Mouse (Mus musculus) intestine, embryonic 16.5 days (tissue): ENCODE results near the gene Apol7a. TPM values are rescaled to one million over a fixed set of nuclear protein-coding genes. Genes with fewer than 3 reads are reported as not detected.
A peak's percentile ranks its signal among the peaks of the same experiment; 100 is the strongest.

ENCODE experiments used
- ATAC-seq: fragments of 200-750 bp; cut with Nextera tagmentation; 2 replicates; pipeline ENCODE4 v1.8.0; 2017; ENCODE audit warnings: moderate TSS enrichment, moderate library complexity
- H3K27ac ChIP-seq: fragments of 300-500 bp; sonication (generic); 2 replicates; pipeline ENCODE4 v1.5.1; 2014; ENCODE audit warnings: mild to moderate bottlenecking, low read length
- H3K27me3 ChIP-seq: fragments of 300-500 bp; sonication (generic); replicated peaks from 2 replicates; pipeline ENCODE4 v1.6.1; 2014; ENCODE audit warnings: low read length, control low read depth, mixed read lengths; ENCODE audit not compliant: control insufficient read depth, insufficient read depth
- H3K36me3 ChIP-seq: fragments of 300-500 bp; sonication (generic); 2 replicates; pipeline ENCODE4 v1.6.1; 2014; ENCODE audit warnings: low read length, control low read depth; ENCODE audit not compliant: control insufficient read depth, insufficient read depth
- H3K4me1 ChIP-seq: fragments of 300-500 bp; sonication (generic); 2 replicates; pipeline ENCODE4 v1.6.1; 2014; ENCODE audit warnings: low read length, control low read depth, mixed read lengths; ENCODE audit not compliant: control insufficient read depth, insufficient read depth
- H3K4me2 ChIP-seq: fragments of 300-500 bp; sonication (generic); 2 replicates; pipeline ENCODE4 v1.6.1; 2014; ENCODE audit warnings: low read depth, low read length, control low read depth
- H3K4me3 ChIP-seq: fragments of 300-500 bp; sonication (generic); 2 replicates; pipeline ENCODE4 v1.5.1; 2014; ENCODE audit warnings: mild to moderate bottlenecking, low read length
- H3K9ac ChIP-seq: fragments of 300-500 bp; sonication (generic); 2 replicates; pipeline ENCODE4 v1.6.1; 2014; ENCODE audit warnings: low read depth, low read length
- H3K9me3 ChIP-seq: fragments of 300-500 bp; sonication (generic); 2 replicates; pipeline ENCODE4 v1.6.1; 2016; ENCODE audit warnings: low read length, control low read depth; ENCODE audit not compliant: control insufficient read depth
- WGBS: fragments of 180-500 bp; shearing (Covaris S2); extraction: QIAGEN DNeasy Blood & Tissue Kit; methylation state at CpG from one replicate; pipeline ENCODE4 v1.1.7; 2014; 5-methylcytosine and 5-hydroxymethylcytosine counted together
- polyA plus RNA-seq: library from polyadenylated mRNA; unstranded; fragments of >200 nt; fragmentation: Nextera tagmentation; extraction: Ambion mirVana; gene quantifications from 2 replicates; pipeline ENCODE4 v1.2.1, GENCODE M21; 2015

Gene Apol7a
- polyA plus RNA-seq, 1 experiment from 2014 or later = 12.5 TPM

GRCm38 (mm10) chr15:77381481-77381880 is 17.4 kb downstream of the Apol7a start:
- Histone ChIP-seq H3K9me3 (no peaks in the 10 kb centered on the region), H3K36me3 (no peaks in the 10 kb centered on the region), H3K27me3 (no peaks in the 10 kb centered on the region), H3K4me3 (no peak overlapping the region), H3K27ac (no peak overlapping the region), H3K4me1 (peaks cover 5% of the 10 kb centered on the region), H3K9ac (no peak overlapping the region), H3K4me2 (no peak overlapping the region)
- no peak for ATAC-seq
- WGBS = 80% methylated on average over 6 of the region's 6 CpGs

GRCm38 (mm10) chr15:77379921-77380320 is 19.0 kb downstream of the Apol7a start:
- Histone ChIP-seq H3K4me3 (no peak overlapping the region), H3K36me3 (no peaks in the 10 kb centered on the region), H3K27me3 (no peaks in the 10 kb centered on the region), H3K4me2 (no peak overlapping the region), H3K9me3 (no peaks in the 10 kb centered on the region), H3K27ac (no peak overlapping the region), H3K9ac (no peak overlapping the region), H3K4me1 (peaks cover 5% of the 10 kb centered on the region)
- ATAC-seq = no peak
- WGBS = 37% methylated on average over 4 of the region's 4 CpGs

DNA sequence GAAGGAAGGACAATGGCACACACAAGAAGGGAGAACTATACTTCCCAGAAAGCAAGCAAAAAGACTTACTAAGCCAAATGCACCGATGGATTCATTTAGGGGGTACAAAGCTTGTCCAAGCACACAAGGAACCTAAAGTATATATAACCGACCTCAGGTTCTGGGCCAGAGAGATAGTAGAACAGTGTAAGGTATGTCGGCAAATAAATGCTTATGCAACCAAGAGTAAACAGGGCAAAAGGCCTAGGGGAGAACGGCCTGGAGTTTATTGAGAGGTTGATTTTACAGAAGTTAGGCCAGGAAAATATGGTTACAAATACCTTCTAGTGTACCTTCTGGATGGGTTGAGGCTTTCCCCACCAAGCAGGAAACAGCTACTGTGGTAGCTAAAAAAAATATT is 21.5 kb downstream of the Apol7a start:
- Histone ChIP-seq H3K36me3 (no peaks in the 10 kb centered on the region), H3K4me3 (no peak overlapping the region), H3K27me3 (no peaks in the 10 kb centered on the region), H3K9me3 (no peaks in the 10 kb centered on the region), H3K27ac (no peak overlapping the region), H3K4me2 (no peak overlapping the region), H3K4me1 (peaks cover 5% of the 10 kb centered on the region), H3K9ac (no peak overlapping the region)
- no peak for ATAC-seq
- WGBS = 79% methylated on average over 4 of the region's 4 CpGs

- no peaks in the 10 kb centered on the region for H3K4me1 ChIP-seq
- H3K27me3 ChIP-seq = no peaks in the 10 kb centered on the region
- no peak overlapping the region for H3K27ac ChIP-seq
- H3K9me3 ChIP-seq = no peaks in the 10 kb centered on the region
- H3K36me3 ChIP-seq = no peaks in the 10 kb centered on the region
- no peak overlapping the region for H3K4me3 ChIP-seq
- 80% methylated on average over 7 of the region's 7 CpGs for WGBS
- H3K9ac ChIP-seq = no peak overlapping the region
- H3K4me2 ChIP-seq = no peak overlapping the region
- no peak; the same call in 1 of the 2 replicates for ATAC-seq
Measured at GRCm38 (mm10) chr15:77376920-77377319, 22.0 kb downstream of the Apol7a start.

DNA sequence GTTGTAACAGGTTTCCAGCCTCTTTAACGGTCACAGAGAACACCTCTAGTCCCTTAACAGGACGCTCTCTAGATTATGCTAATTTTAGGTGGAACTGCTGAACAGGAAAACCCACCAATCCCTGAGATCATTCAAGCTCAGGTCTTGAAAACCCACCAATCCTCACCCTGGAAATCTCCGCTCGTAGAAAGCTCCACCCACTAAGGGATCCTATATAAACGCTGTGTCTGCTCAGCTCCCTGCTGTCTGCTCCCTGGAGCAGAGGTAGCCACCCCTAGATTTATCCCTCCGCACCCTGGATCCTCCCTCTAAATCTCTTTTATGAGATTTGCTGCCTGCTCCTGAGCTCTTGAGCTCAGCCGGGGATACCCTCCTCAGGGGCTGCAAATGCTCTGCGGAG is 28.3 kb downstream of the Apol7a start:
- no peak overlapping the region for H3K27ac ChIP-seq
- 89% methylated on average over 8 of the region's 8 CpGs for WGBS
- H3K4me3 ChIP-seq = no peak overlapping the region
- peaks cover 20% of the 10 kb centered on the region for H3K4me1 ChIP-seq
- no peaks in the 10 kb centered on the region for H3K36me3 ChIP-seq
- H3K9ac ChIP-seq = no peak overlapping the region
- H3K27me3 ChIP-seq = no peaks in the 10 kb centered on the region
- H3K9me3 ChIP-seq = no peaks in the 10 kb centered on the region
- ATAC-seq = no peak
- no peak overlapping the region for H3K4me2 ChIP-seq

- no peak for ATAC-seq
- WGBS = 93% methylated on average over 21 of the region's 21 CpGs
Measured at GRCm38 (mm10) chr15:77369981-77370380, 28.9 kb downstream of the Apol7a start.

GRCm38 (mm10) chr15:77368818-77369320 is 30.0 kb downstream of the Apol7a start:
- ATAC-seq = peak; percentile 28; the same call in 1 of the 2 replicates
- H3K36me3 ChIP-seq = no peaks in the 10 kb centered on the region
- H3K27me3 ChIP-seq = no peaks in the 10 kb centered on the region
- no peak overlapping the region for H3K4me3 ChIP-seq
- 0 out of 2 replicates have a peak overlapping the region, but pooled peaks have one; percentile 57 for H3K9ac ChIP-seq
- 72% methylated on average over 12 of the region's 12 CpGs for WGBS
- 0 out of 2 replicates have a peak overlapping the region, but pooled peaks have one; percentile 39 for H3K27ac ChIP-seq
- no peaks in the 10 kb centered on the region for H3K9me3 ChIP-seq
- H3K4me2 ChIP-seq = no peak overlapping the region
- peaks cover 22% of the 10 kb centered on the region for H3K4me1 ChIP-seq

More at GRCm38 (mm10) chr15:77369981-77370380, 28.9 kb downstream of the Apol7a start:
- no peaks in the 10 kb centered on the region for H3K36me3 ChIP-seq
- no peak overlapping the region for H3K4me2 ChIP-seq
- peaks cover 22% of the 10 kb centered on the region for H3K4me1 ChIP-seq
- no peak overlapping the region for H3K4me3 ChIP-seq
- H3K9ac ChIP-seq = no peak overlapping the region
- no peaks in the 10 kb centered on the region for H3K27me3 ChIP-seq
- H3K27ac ChIP-seq = no peak overlapping the region
- H3K9me3 ChIP-seq = no peaks in the 10 kb centered on the region

DNA sequence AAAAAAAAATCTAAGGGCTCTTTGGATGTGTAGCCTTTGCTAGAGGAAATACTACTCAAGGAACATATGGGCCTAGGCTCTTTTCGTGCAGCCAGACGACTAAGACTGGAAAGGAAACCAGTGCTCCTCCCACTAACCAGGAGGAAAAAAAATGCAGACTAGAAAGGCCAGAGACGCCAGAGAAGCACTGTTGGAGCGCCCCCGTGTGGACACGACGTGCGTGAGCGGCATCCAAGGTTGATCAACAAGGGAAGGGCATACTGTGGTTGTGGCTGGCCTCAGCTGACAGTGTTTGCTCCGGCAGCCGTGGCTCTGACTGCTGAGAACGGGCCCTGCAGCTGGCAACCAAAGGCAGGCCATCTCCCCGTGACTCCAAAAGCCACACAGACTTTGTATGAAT is 30.8 kb downstream of the Apol7a start:
- Histone ChIP-seq H3K4me3 (peak overlapping the region; percentile 20; the same call in 1 of the 2 replicates), H3K9me3 (no peaks in the 10 kb centered on the region), H3K36me3 (no peaks in the 10 kb centered on the region), H3K4me1 (peaks cover 22% of the 10 kb centered on the region), H3K4me2 (peak overlapping the region; percentile 57), H3K27ac (peak overlapping the region; percentile 62), H3K27me3 (no peaks in the 10 kb centered on the region), H3K9ac (peak overlapping the region; percentile 57)
- ATAC-seq = peak; percentile 64
- WGBS = under 1% methylated on average over 13 of the region's 13 CpGs

GRCm38 (mm10) chr15:77367504-77367903 is 31.4 kb downstream of the Apol7a start:
- H3K36me3 ChIP-seq = no peaks in the 10 kb centered on the region
- no peak for ATAC-seq
- H3K9ac ChIP-seq = peak overlapping the region; percentile 42; the same call in 1 of the 2 replicates
- WGBS = 41% methylated on average over 8 of the region's 8 CpGs
- H3K27me3 ChIP-seq = no peaks in the 10 kb centered on the region
- H3K4me3 ChIP-seq = no peak overlapping the region
- H3K4me1 ChIP-seq = peaks cover 22% of the 10 kb centered on the region
- no peak overlapping the region for H3K4me2 ChIP-seq
- H3K9me3 ChIP-seq = no peaks in the 10 kb centered on the region
- peak overlapping the region; percentile 62 for H3K27ac ChIP-seq
